Mouse (Mus musculus): Measurements from ENCODE around the gene Gm10778. TPM values are rescaled to one million over a fixed set of nuclear protein-coding genes. Genes with fewer than 3 reads are reported as not detected.
A peak's percentile ranks its signal among the peaks of the same experiment; 100 is the strongest.
"Not testable (repeated sequence)": the region's sequence is repeated elsewhere in the genome, so short reads cannot be mapped to it uniquely, and the experiment has no call there.

The Gm10778 gene
- polyA plus RNA-seq, 1 experiment from 2014 or later = 4.2 TPM

- peaks cover 31% of the 10 kb centered on the region for H3K4me1 ChIP-seq
- H3K27ac ChIP-seq (replicated peaks) = peak within 1 kb of the TSS; percentile 90
- peak within 1 kb of the TSS; percentile 61 for H3K4me2 ChIP-seq (replicated peaks)
- no peaks in the 10 kb centered on the region for H3K27me3 ChIP-seq
- WGBS = 72% methylated on average over 16 of the region's 16 CpGs
- H3K4me3 ChIP-seq (replicated peaks) = peak within 1 kb of the TSS; percentile 70
- ATAC-seq (ENCODE audit: insufficient number of reproducible peaks, low FRiP score, low TSS enrichment, low read depth) = no peak
- no peaks in the 10 kb centered on the region for H3K9me3 ChIP-seq (replicated peaks)
- H3K36me3 ChIP-seq = peaks cover 26% of the 10 kb centered on the region
- peak within 1 kb of the TSS; percentile 64 for H3K9ac ChIP-seq
Observed at GRCm38 (mm10) chr10:81628390-81628789, 20.5 kb upstream of the Gm10778 start, which contains the start of gene Ankrd24. Gene Ankrd24, plus strand, starts transcription at chr10:81628540.

GRCm38 (mm10) chr10:81633253-81634099 lies 15.4 kb upstream of the Gm10778 start:
- Histone ChIP-seq H3K36me3 (no peaks in the 10 kb centered on the region), H3K9ac (peak overlapping the region; percentile 37), H3K4me2 (replicated peaks) (peak overlapping the region; percentile 84), H3K9me3 (replicated peaks) (no peaks in the 10 kb centered on the region), H3K27ac (replicated peaks) (peak overlapping the region; percentile 75; the same call in 1 of the 2 replicates), H3K4me3 (replicated peaks) (peak overlapping the region; percentile 48), H3K27me3 (no peaks in the 10 kb centered on the region), H3K4me1 (peaks cover 18% of the 10 kb centered on the region)
- ATAC-seq (ENCODE audit: insufficient number of reproducible peaks, low FRiP score, low TSS enrichment, low read depth) = peak; percentile 91
- 3% methylated on average over 37 of the region's 37 CpGs for WGBS

- ATAC-seq (ENCODE audit: insufficient number of reproducible peaks, low FRiP score, low TSS enrichment, low read depth) = no peak
- Histone ChIP-seq H3K27ac (replicated peaks) (no peak overlapping the region), H3K36me3 (no peaks in the 10 kb centered on the region), H3K4me3 (replicated peaks) (no peak overlapping the region), H3K9ac (no peak overlapping the region), H3K4me1 (peaks cover 16% of the 10 kb centered on the region), H3K4me2 (replicated peaks) (no peak overlapping the region), H3K27me3 (no peaks in the 10 kb centered on the region), H3K9me3 (replicated peaks) (no peaks in the 10 kb centered on the region)
- 16% methylated on average over 8 of the region's 8 CpGs for WGBS
Observed at GRCm38 (mm10) chr10:81636338-81636737, 12.5 kb upstream of the Gm10778 start.

GRCm38 (mm10) chr10:81638101-81638500 lies 10.8 kb upstream of the Gm10778 start:
- H3K9ac ChIP-seq = no peak overlapping the region
- ATAC-seq (ENCODE audit: insufficient number of reproducible peaks, low FRiP score, low TSS enrichment, low read depth) = no peak

GRCm38 (mm10) chr10:81640825-81641224 lies 8.0 kb upstream of the Gm10778 start:
- not testable (repeated sequence) for H3K27me3 ChIP-seq; H3K36me3 ChIP-seq; H3K27ac ChIP-seq (replicated peaks); H3K9me3 ChIP-seq (replicated peaks); H3K9ac ChIP-seq; H3K4me3 ChIP-seq (replicated peaks); ATAC-seq (ENCODE audit: insufficient number of reproducible peaks, low FRiP score, low TSS enrichment, low read depth); H3K4me2 ChIP-seq (replicated peaks)
- peaks cover 25% of the 10 kb centered on the region for H3K4me1 ChIP-seq
- 44% methylated on average over 4 of the region's 4 CpGs for WGBS

More at GRCm38 (mm10) chr10:81638101-81638500, 10.8 kb upstream of the Gm10778 start:
- H3K36me3 ChIP-seq = no peaks in the 10 kb centered on the region
- no peaks in the 10 kb centered on the region for H3K27me3 ChIP-seq
- WGBS = 71% methylated on average over 6 of the region's 6 CpGs
- peaks cover 27% of the 10 kb centered on the region for H3K4me1 ChIP-seq
- no peak overlapping the region for H3K4me2 ChIP-seq (replicated peaks)
- no peaks in the 10 kb centered on the region for H3K9me3 ChIP-seq (replicated peaks)
- H3K4me3 ChIP-seq (replicated peaks) = no peak overlapping the region
- no peak overlapping the region for H3K27ac ChIP-seq (replicated peaks)

GRCm38 (mm10) chr10:81641566-81641965 lies 7.3 kb upstream of the Gm10778 start:
- Histone ChIP-seq H3K9me3 (replicated peaks) (no peaks in the 10 kb centered on the region), H3K4me1 (peaks cover 25% of the 10 kb centered on the region), H3K4me2 (replicated peaks) (no peak overlapping the region), H3K4me3 (replicated peaks) (no peak overlapping the region), H3K27me3 (no peaks in the 10 kb centered on the region), H3K36me3 (no peaks in the 10 kb centered on the region), H3K27ac (replicated peaks) (no peak overlapping the region), H3K9ac (no peak overlapping the region)
- ATAC-seq (ENCODE audit: insufficient number of reproducible peaks, low FRiP score, low TSS enrichment, low read depth) = no peak
- 95% methylated on average over 2 of the region's 2 CpGs for WGBS

GRCm38 (mm10) chr10:81641978-81642647 lies 6.7 kb upstream of the Gm10778 start:
- Histone ChIP-seq H3K27me3 (no peaks in the 10 kb centered on the region), H3K9me3 (replicated peaks) (no peaks in the 10 kb centered on the region), H3K9ac (peak overlapping the region; percentile 98), H3K4me2 (replicated peaks) (peak overlapping the region; percentile 84), H3K36me3 (no peaks in the 10 kb centered on the region), H3K4me3 (replicated peaks) (peak overlapping the region; percentile 67), H3K27ac (replicated peaks) (no peak overlapping the region), H3K4me1 (peaks cover 25% of the 10 kb centered on the region)
- 70% methylated on average over 8 of the region's 8 CpGs for WGBS
- no peak for ATAC-seq (ENCODE audit: insufficient number of reproducible peaks, low FRiP score, low TSS enrichment, low read depth)

- Histone ChIP-seq H3K9ac (peak overlapping the region; percentile 98), H3K27me3 (no peaks in the 10 kb centered on the region), H3K27ac (replicated peaks) (peak overlapping the region; percentile 94), H3K4me3 (replicated peaks) (peak overlapping the region; percentile 67), H3K36me3 (no peaks in the 10 kb centered on the region), H3K9me3 (replicated peaks) (no peaks in the 10 kb centered on the region), H3K4me1 (peaks cover 25% of the 10 kb centered on the region), H3K4me2 (replicated peaks) (peak overlapping the region; percentile 84)
- no peak for ATAC-seq (ENCODE audit: insufficient number of reproducible peaks, low FRiP score, low TSS enrichment, low read depth)
- WGBS = 18% methylated on average over 24 of the region's 24 CpGs
Observed at GRCm38 (mm10) chr10:81642648-81643448, 6.0 kb upstream of the Gm10778 start.

- peaks cover 25% of the 10 kb centered on the region for H3K4me1 ChIP-seq
- WGBS = under 1% methylated on average over 73 of the region's 75 CpGs
Observed at GRCm38 (mm10) chr10:81643449-81644055, 5.3 kb upstream of the Gm10778 start.

GRCm38 (mm10) chr10:81644162-81644561 lies 4.7 kb upstream of the Gm10778 start:
- H3K4me1 ChIP-seq = peaks cover 25% of the 10 kb centered on the region
- 50% methylated on average over 2 of the region's 2 CpGs for whole genome bisulfite sequencing
- no peak overlapping the region for H3K9ac ChIP-seq
- H3K9me3 ChIP-seq (replicated peaks) = no peaks in the 10 kb centered on the region
- no peak for ATAC-seq (ENCODE audit: insufficient number of reproducible peaks, low FRiP score, low TSS enrichment, low read depth)
- no peaks in the 10 kb centered on the region for H3K36me3 ChIP-seq
- H3K4me3 ChIP-seq (replicated peaks) = peak overlapping the region; percentile 67
- H3K4me2 ChIP-seq (replicated peaks) = peak overlapping the region; percentile 84
- H3K27ac ChIP-seq (replicated peaks) = peak overlapping the region; percentile 94
- H3K27me3 ChIP-seq = no peaks in the 10 kb centered on the region

More at GRCm38 (mm10) chr10:81643449-81644055, 5.3 kb upstream of the Gm10778 start:
- H3K27ac ChIP-seq (replicated peaks) = peak overlapping the region; percentile 94
- peak overlapping the region; percentile 84 for H3K4me2 ChIP-seq (replicated peaks)
- H3K9ac ChIP-seq = peak overlapping the region; percentile 98
- peak; percentile 89 for ATAC-seq (ENCODE audit: insufficient number of reproducible peaks, low FRiP score, low TSS enrichment, low read depth)
- H3K9me3 ChIP-seq (replicated peaks) = no peaks in the 10 kb centered on the region
- H3K36me3 ChIP-seq = no peaks in the 10 kb centered on the region
- peak overlapping the region; percentile 67 for H3K4me3 ChIP-seq (replicated peaks)
- H3K27me3 ChIP-seq = no peaks in the 10 kb centered on the region
